Mouse (Mus musculus) MEL (cell line): Measurements from ENCODE around the gene Stat6. TPM values are rescaled to one million over a fixed set of nuclear protein-coding genes. Genes with fewer than 3 reads are reported as not detected.
"Not testable (repeated sequence)": the region's sequence is repeated elsewhere in the genome, so short reads cannot be mapped to it uniquely, and the experiment has no call there.

ENCODE experiments used
- DNase-seq: peaks from one replicate; pipeline ENCODE4 v3.0.0; 2011; ENCODE audit warnings: low read depth, low spot score
- H3K27ac ChIP-seq: 2 replicates; pipeline ENCODE4 v1.5.1; 2012; ENCODE audit warnings: low read depth, mild to moderate bottlenecking, control low read depth, low read length, moderate library complexity; ENCODE audit not compliant: control insufficient read depth
- H3K27me3 ChIP-seq, 2 experiments: fragments of 150-350 bp in 1 of 2; sonication (generic) in 1 of 2; 2 replicates each; pipeline ENCODE4 v1.6.1; 2012; ENCODE audit warnings: low read length in 2 of 2, mild to moderate bottlenecking in 2 of 2, improper control_type of control experiment in 1 of 2, moderate library complexity in 1 of 2; ENCODE audit not compliant: insufficient read depth in 2 of 2, control insufficient read depth in 1 of 2
- H3K36me3 ChIP-seq, 2 experiments: 2 replicates each; pipeline ENCODE4 v1.6.1; 2012 to 2014; ENCODE audit warnings: low read length in 2 of 2, improper control_type of control experiment in 1 of 2, inconsistent platforms in 1 of 2, mild to moderate bottlenecking in 1 of 2; ENCODE audit not compliant: insufficient read depth in 2 of 2, control insufficient read depth in 1 of 2
- H3K4me1 ChIP-seq, 2 experiments: fragments of 150-350 bp in 1 of 2; sonication (generic) in 1 of 2; 2 replicates each; pipeline ENCODE4 v1.6.1; 2012; ENCODE audit warnings: low read length in 2 of 2, improper control_type of control experiment in 1 of 2, mild to moderate bottlenecking in 1 of 2; ENCODE audit not compliant: insufficient read depth in 2 of 2, control insufficient read depth in 1 of 2
- H3K4me3 ChIP-seq, 2 experiments: fragments of 150-350 bp in 1 of 2; sonication (generic) in 1 of 2; 2 replicates each; pipeline ENCODE4 v1.5.1; 2012; ENCODE audit warnings: low read depth in 2 of 2, low read length in 2 of 2, mild to moderate bottlenecking in 2 of 2, moderate library complexity in 2 of 2, control low read depth in 1 of 2, improper control_type of control experiment in 1 of 2; ENCODE audit not compliant: control insufficient read depth in 1 of 2, insufficient read depth in 1 of 2
- H3K79me2 ChIP-seq: 2 replicates; pipeline ENCODE4 v1.6.1; 2012; ENCODE audit warnings: mild to moderate bottlenecking, low read length, moderate library complexity; ENCODE audit not compliant: control insufficient read depth, poor library complexity, insufficient read depth
- H3K9ac ChIP-seq: 2 replicates; pipeline ENCODE4 v1.6.1; 2012; ENCODE audit warnings: low read depth, mild to moderate bottlenecking, control low read depth, low read length, moderate library complexity; ENCODE audit not compliant: control insufficient read depth, poor library complexity, severe bottlenecking
- H3K9me3 ChIP-seq: fragments of 150-350 bp; sonication (generic); replicated peaks from 2 replicates; pipeline ENCODE4 v1.6.1; 2012; ENCODE audit warnings: mild to moderate bottlenecking, low read length, improper control_type of control experiment, moderate library complexity; ENCODE audit not compliant: insufficient read depth
- BHLHE40 ChIP-seq: IDR thresholded peaks from 2 replicates; pipeline ENCODE4 v1.6.1; 2012; ENCODE audit warnings: low read depth, mild to moderate bottlenecking, inconsistent platforms, low read length, improper control_type of control experiment, borderline replicate concordance
- EP300 ChIP-seq, 2 experiments: IDR thresholded peaks; 2 replicates each; pipeline ENCODE4 v1.6.1; 2011; ENCODE audit warnings: improper control_type of control experiment in 2 of 2, low read length in 2 of 2, low read depth in 1 of 2, mild to moderate bottlenecking in 1 of 2
- GABPA ChIP-seq: IDR thresholded peaks from 2 replicates; pipeline ENCODE4 v1.6.1; 2012; ENCODE audit warnings: low read depth, mild to moderate bottlenecking, inconsistent platforms, low read length, improper control_type of control experiment, moderate library complexity
- MYB ChIP-seq: IDR thresholded peaks from 2 replicates; pipeline ENCODE4 v1.6.1; 2011; ENCODE audit warnings: mild to moderate bottlenecking, low read depth, low read length, improper control_type of control experiment
- SMC3 ChIP-seq: IDR thresholded peaks from 2 replicates; pipeline ENCODE4 v1.6.1; 2011; ENCODE audit warnings: low read depth, low read length, improper control_type of control experiment
- TAL1 ChIP-seq: IDR thresholded peaks from 2 replicates; pipeline ENCODE4 v1.6.1; 2012; ENCODE audit warnings: mild to moderate bottlenecking, inconsistent platforms, low read length, moderate library complexity, mixed read lengths
- USF1 ChIP-seq: IDR thresholded peaks from 2 replicates; pipeline ENCODE4 v1.6.1; 2014; ENCODE audit warnings: low read depth, mild to moderate bottlenecking, inconsistent platforms, low read length, improper control_type of control experiment, moderate library complexity
- ZC3H11A ChIP-seq: IDR thresholded peaks from 2 replicates; pipeline ENCODE4 v1.6.1; 2012; ENCODE audit warnings: low read depth, mild to moderate bottlenecking, inconsistent platforms, low read length, improper control_type of control experiment
- ZNF384 ChIP-seq: IDR thresholded peaks from 2 replicates; pipeline ENCODE4 v1.6.1; 2012; ENCODE audit warnings: low read depth, mild to moderate bottlenecking, inconsistent platforms, low read length, improper control_type of control experiment
- polyA plus RNA-seq, 2 experiments: library from polyadenylated mRNA; stranded (reverse) in 1 of 2; unstranded in 1 of 2; fragments of >175 nt in 1 of 2; fragments of >200 nt in 1 of 2; gene quantifications; 2 replicates each; pipeline versions ENCODE4 v1.2.1 to v1.2.4; 2012; ENCODE audit warnings: low replicate concordance in 2 of 2, low read depth in 1 of 2; ENCODE audit not compliant: insufficient read length in 2 of 2, insufficient read depth in 1 of 2, missing spikeins in 1 of 2
- total RNA-seq: library from RNA; depleted of rRNA; stranded (reverse); fragments of 300-350 nt; gene quantifications from 2 replicates; pipeline ENCODE4 v1.2.3, GENCODE M21; 2012

Gene Stat6
- total and polyA plus RNA-seq, 3 experiments: 34.9 to 50.2 TPM; not detected in 1

- H3K36me3 ChIP-seq: peaks cover 0 to 13% of the 10 kb centered on the region in 2 experiments; a peak in 2 of 4 replicates
- H3K4me1 ChIP-seq: 0 out of 4 replicates have a peak, but pooled peaks cover 0 to 4% of the 10 kb centered on the region in 2 experiments
Observed at GRCm38 (mm10) chr10:127654970-127655579, 12.3 kb downstream of the Stat6 start.

DNA sequence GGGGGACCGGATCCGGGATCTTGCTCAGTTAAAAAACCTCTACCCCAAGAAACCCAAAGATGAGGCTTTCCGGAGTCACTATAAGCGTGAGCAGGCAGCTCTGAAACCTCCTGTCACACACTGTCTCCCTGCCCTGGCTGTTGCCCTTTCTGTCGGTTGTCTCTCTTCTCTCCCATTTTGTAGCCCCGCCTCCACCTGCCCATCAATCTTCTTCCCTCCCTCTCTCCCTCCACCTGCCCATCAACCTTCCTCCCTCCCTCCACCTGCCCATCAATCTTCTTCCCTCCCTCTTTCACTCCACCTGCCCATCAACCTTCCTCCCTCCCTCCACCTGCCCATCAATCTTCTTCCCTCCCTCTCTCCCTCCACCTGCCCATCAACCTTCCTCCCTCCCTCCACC, 14.8 kb downstream of the Stat6 start:
- peaks cover 6 to 11% of the 10 kb centered on the region in 2 experiments for H3K36me3 ChIP-seq
- H3K9ac ChIP-seq, H3K4me3 ChIP-seq, H3K9me3 ChIP-seq, H3K79me2 ChIP-seq, H3K27ac ChIP-seq, DNase-seq, H3K27me3 ChIP-seq: not testable (repeated sequence)
- peaks cover 3 to 13% of the 10 kb centered on the region in 2 experiments; a peak in 2 of 4 replicates for H3K4me1 ChIP-seq

More at GRCm38 (mm10) chr10:127654970-127655579, 12.3 kb downstream of the Stat6 start:
- no peak overlapping the region for H3K4me3 ChIP-seq
- H3K79me2 ChIP-seq: no peaks in the 10 kb centered on the region
- no peaks in the 10 kb centered on the region for H3K9me3 ChIP-seq
- H3K27me3 ChIP-seq: no peaks in the 10 kb centered on the region
- DNase-seq: no peak
- H3K27ac ChIP-seq: no peak overlapping the region
- TF ChIP-seq EP300 (IDR thresholded peaks at IDR 0.05; ENCODE audit: low read depth in 1 of 2, low read length in 2 of 2): no peak
- no peak overlapping the region for H3K9ac ChIP-seq

GRCm38 (mm10) chr10:127658076-127658475, 15.3 kb downstream of the Stat6 start:
- Histone ChIP-seq H3K4me3 (no peak overlapping the region), H3K9ac (no peak overlapping the region), H3K79me2 (no peaks in the 10 kb centered on the region), H3K9me3 (no peaks in the 10 kb centered on the region), H3K27me3 (no peaks in the 10 kb centered on the region), H3K27ac (no peak overlapping the region), H3K36me3 (peaks cover 10 to 11% of the 10 kb centered on the region in 2 experiments), H3K4me1 (peaks cover 3 to 18% of the 10 kb centered on the region in 2 experiments; a peak in 2 of 4 replicates)
- no peak for DNase-seq
- no peak for TF ChIP-seq ZC3H11A
- TF ChIP-seq GABPA: no peak
- no peak for TF ChIP-seq BHLHE40
- TF ChIP-seq MYB: no peak
- TF ChIP-seq SMC3: no peak
- peak; percentile 68 for TF ChIP-seq USF1
- TF ChIP-seq ZNF384: no peak
- no peak for TF ChIP-seq TAL1
